Mouse (Mus musculus): ENCODE measurements at regions not wholly inside any gene's neighbourhood (a gene's known extent, or its start where the extent isn't known, plus 50 kb on each side); places are given as distances from the start of the nearest gene placed in this dataset.

- no peak for ATAC-seq (ENCODE audit: low read depth)
- no peaks in the 10 kb centered on the region for H3K4me1 ChIP-seq (replicated peaks; ENCODE audit: control insufficient read depth, insufficient read depth, low read length)
- no peak overlapping the region for H3K27ac ChIP-seq (ENCODE audit: low read length)
- H3K9me3 ChIP-seq (ENCODE audit: control insufficient read depth, low read length), result no peaks in the 10 kb centered on the region
- no peak overlapping the region for H3K4me2 ChIP-seq (ENCODE audit: low read depth, low read length)
- no peak overlapping the region for H3K9ac ChIP-seq (ENCODE audit: low read length)
- no peaks in the 10 kb centered on the region for H3K27me3 ChIP-seq (ENCODE audit: control insufficient read depth, insufficient read depth, low read depth, low read length)
- 88% methylated on average over 7 of the region's 7 CpGs for WGBS
- H3K4me3 ChIP-seq (ENCODE audit: low read length), result no peak overlapping the region
- no peaks in the 10 kb centered on the region for H3K36me3 ChIP-seq (ENCODE audit: control insufficient read depth, insufficient read depth, low read length)
These were observed 81.1 kb upstream of the Ccdc71l start for GRCm38 (mm10) chr12:32297431-32297830.

GRCm38 (mm10) chr12:32299714-32300113 lies 78.8 kb upstream of the Ccdc71l start:
- H3K4me1 ChIP-seq (replicated peaks; ENCODE audit: control insufficient read depth, insufficient read depth, low read length), result no peaks in the 10 kb centered on the region
- no peaks in the 10 kb centered on the region for H3K27me3 ChIP-seq (ENCODE audit: control insufficient read depth, insufficient read depth, low read depth, low read length)
- WGBS, result 81% methylated on average over 2 of the region's 2 CpGs
- H3K36me3 ChIP-seq (ENCODE audit: control insufficient read depth, insufficient read depth, low read length), result no peaks in the 10 kb centered on the region
- no peak overlapping the region for H3K9ac ChIP-seq (ENCODE audit: low read length)
- no peak overlapping the region for H3K4me2 ChIP-seq (ENCODE audit: low read depth, low read length)
- H3K9me3 ChIP-seq (ENCODE audit: control insufficient read depth, low read length), result no peaks in the 10 kb centered on the region
- H3K4me3 ChIP-seq (ENCODE audit: low read length), result no peak overlapping the region
- no peak for ATAC-seq (ENCODE audit: low read depth)
- H3K27ac ChIP-seq (ENCODE audit: low read length), result no peak overlapping the region

- Histone ChIP-seq H3K4me2 (ENCODE audit: low read depth, low read length) (no peak overlapping the region), H3K36me3 (ENCODE audit: control insufficient read depth, insufficient read depth, low read length) (no peaks in the 10 kb centered on the region), H3K9ac (ENCODE audit: low read length) (no peak overlapping the region), H3K9me3 (ENCODE audit: control insufficient read depth, low read length) (no peaks in the 10 kb centered on the region), H3K27me3 (ENCODE audit: control insufficient read depth, insufficient read depth, low read depth, low read length) (no peaks in the 10 kb centered on the region), H3K4me1 (replicated peaks; ENCODE audit: control insufficient read depth, insufficient read depth, low read length) (no peaks in the 10 kb centered on the region), H3K27ac (ENCODE audit: low read length) (no peak overlapping the region), H3K4me3 (ENCODE audit: low read length) (no peak overlapping the region)
- 91% methylated on average over 5 of the region's 5 CpGs for WGBS
- no peak for ATAC-seq (ENCODE audit: low read depth)
These were observed 72.8 kb upstream of the Ccdc71l start for GRCm38 (mm10) chr12:32305736-32306135.

GRCm38 (mm10) chr12:32306326-32306725 lies 72.2 kb upstream of the Ccdc71l start:
- Histone ChIP-seq H3K36me3 (ENCODE audit: control insufficient read depth, insufficient read depth, low read length) (no peaks in the 10 kb centered on the region), H3K27ac (ENCODE audit: low read length) (no peak overlapping the region), H3K27me3 (ENCODE audit: control insufficient read depth, insufficient read depth, low read depth, low read length) (no peaks in the 10 kb centered on the region), H3K9me3 (ENCODE audit: control insufficient read depth, low read length) (no peaks in the 10 kb centered on the region), H3K9ac (ENCODE audit: low read length) (no peak overlapping the region), H3K4me2 (ENCODE audit: low read depth, low read length) (no peak overlapping the region), H3K4me3 (ENCODE audit: low read length) (no peak overlapping the region), H3K4me1 (replicated peaks; ENCODE audit: control insufficient read depth, insufficient read depth, low read length) (no peaks in the 10 kb centered on the region)
- ATAC-seq (ENCODE audit: low read depth), result no peak
- 84% methylated on average over 4 of the region's 4 CpGs for WGBS

- H3K4me3 ChIP-seq (ENCODE audit: low read length), result no peak overlapping the region
- ATAC-seq (ENCODE audit: low read depth), result no peak
- no peaks in the 10 kb centered on the region for H3K27me3 ChIP-seq (ENCODE audit: control insufficient read depth, insufficient read depth, low read depth, low read length)
- no peak overlapping the region for H3K4me2 ChIP-seq (ENCODE audit: low read depth, low read length)
- no peaks in the 10 kb centered on the region for H3K9me3 ChIP-seq (ENCODE audit: control insufficient read depth, low read length)
- H3K4me1 ChIP-seq (replicated peaks; ENCODE audit: control insufficient read depth, insufficient read depth, low read length), result no peaks in the 10 kb centered on the region
- H3K36me3 ChIP-seq (ENCODE audit: control insufficient read depth, insufficient read depth, low read length), result no peaks in the 10 kb centered on the region
- whole genome bisulfite sequencing, result 46% methylated on average over 9 of the region's 9 CpGs
- H3K27ac ChIP-seq (ENCODE audit: low read length), result no peak overlapping the region
- no peak overlapping the region for H3K9ac ChIP-seq (ENCODE audit: low read length)
These were observed 71.1 kb upstream of the Ccdc71l start for GRCm38 (mm10) chr12:32307280-32308006.

- no peaks in the 10 kb centered on the region for H3K9me3 ChIP-seq (ENCODE audit: control insufficient read depth, low read length)
- whole genome bisulfite sequencing, result 97% methylated on average over 1 of the region's 1 CpGs
- no peaks in the 10 kb centered on the region for H3K36me3 ChIP-seq (ENCODE audit: control insufficient read depth, insufficient read depth, low read length)
- no peak for ATAC-seq (ENCODE audit: low read depth)
- no peaks in the 10 kb centered on the region for H3K4me1 ChIP-seq (replicated peaks; ENCODE audit: control insufficient read depth, insufficient read depth, low read length)
- no peak overlapping the region for H3K4me3 ChIP-seq (ENCODE audit: low read length)
- no peak overlapping the region for H3K27ac ChIP-seq (ENCODE audit: low read length)
- H3K9ac ChIP-seq (ENCODE audit: low read length), result no peak overlapping the region
- no peaks in the 10 kb centered on the region for H3K27me3 ChIP-seq (ENCODE audit: control insufficient read depth, insufficient read depth, low read depth, low read length)
- H3K4me2 ChIP-seq (ENCODE audit: low read depth, low read length), result no peak overlapping the region
These were observed 63.3 kb upstream of the Ccdc71l start for GRCm38 (mm10) chr12:32315099-32315783.
